Mouse (Mus musculus) embryo, embryonic 10 days (tissue): ENCODE measurements around the gene Rsl1.
"Not testable (repeated sequence)": the region's sequence is repeated elsewhere in the genome, so short reads cannot be mapped to it uniquely, and the experiment has no call there.

Experiments
- DNase-seq: peaks from one replicate; pipeline ENCODE4 v3.0.0-alpha.2; 2015; ENCODE audit warnings: low spot score

Gene Rsl1

DNA sequence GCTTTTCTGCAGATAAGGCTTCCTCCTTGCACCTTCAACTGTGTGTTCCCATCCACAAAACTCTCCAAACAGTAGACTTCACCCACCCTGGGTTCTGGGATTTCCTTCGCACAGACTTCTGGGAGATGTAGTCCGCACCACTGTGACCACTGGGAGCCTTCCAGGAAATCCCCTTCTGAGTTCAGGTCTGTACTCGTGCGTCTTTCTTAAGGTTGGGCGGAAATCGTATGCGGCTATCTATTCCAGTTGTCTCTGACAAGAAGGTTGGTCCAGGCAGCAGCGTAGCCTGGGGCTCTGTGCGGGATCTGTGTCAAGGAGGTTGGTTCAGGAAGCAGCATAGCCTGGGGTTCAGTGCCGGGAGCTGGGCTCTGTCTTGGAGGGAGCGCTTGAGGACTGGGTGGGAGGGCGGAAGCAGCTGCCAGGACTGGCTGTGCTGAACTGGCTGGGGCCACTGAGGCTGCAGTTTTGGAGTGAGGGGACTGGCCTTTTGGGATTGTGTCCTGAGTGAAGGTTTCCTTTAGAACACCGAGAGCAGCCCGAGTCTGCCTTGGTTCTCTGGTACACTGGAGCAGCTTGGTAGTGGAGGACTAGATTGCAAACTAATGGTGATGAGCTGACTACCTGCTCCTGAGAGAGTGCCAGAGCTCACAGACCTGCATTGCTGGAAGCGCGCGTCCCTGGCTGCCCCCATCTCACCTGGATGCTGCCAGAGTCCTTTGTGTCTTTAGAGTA, at the start of gene Rsl1:
Gene Rsl1 (plus strand): TSS at position 192 of the 732 bp plus-strand sequence.
- peak; percentile 67 for DNase-seq

DNA sequence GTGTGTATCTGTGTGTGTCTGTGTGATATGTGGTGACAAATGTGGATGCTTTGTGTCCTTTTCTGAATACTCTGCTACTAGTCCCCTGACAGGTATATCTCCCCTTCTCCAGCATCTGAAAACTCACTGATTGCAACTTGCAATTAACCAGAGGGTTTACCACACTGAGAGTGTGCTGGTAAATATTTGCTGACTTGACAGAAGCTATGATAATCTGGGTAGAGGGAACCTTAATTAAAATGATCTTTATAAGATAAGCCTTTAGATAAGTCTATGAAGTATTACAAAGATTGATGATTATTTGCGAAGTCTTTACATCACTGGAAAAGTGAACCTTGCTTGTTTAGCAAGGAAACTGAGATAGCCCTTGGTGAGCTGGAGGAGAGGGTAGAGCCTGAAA, 48.5 kb upstream of the Rsl1 start:
- DNase-seq, result no peak

DNA sequence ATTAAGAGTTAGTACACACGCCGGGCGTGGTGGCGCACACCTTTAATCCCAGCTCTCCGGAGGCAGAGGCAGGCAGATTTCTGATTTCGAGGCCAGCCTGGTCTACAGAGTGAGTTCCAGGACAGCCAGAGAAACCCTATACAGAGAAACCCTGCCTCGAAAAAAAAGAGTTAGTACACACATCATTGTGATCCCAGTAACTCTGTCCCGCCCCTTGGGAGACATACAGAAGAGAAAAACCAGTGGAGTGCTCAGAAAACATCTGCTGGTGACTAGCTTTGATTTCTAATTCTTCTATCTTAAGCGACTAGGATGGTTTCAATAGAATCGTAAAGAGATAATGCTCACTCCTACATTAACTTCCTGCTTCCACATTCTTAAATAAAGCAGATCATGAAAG, 45.5 kb upstream of the Rsl1 start:
- DNase-seq, result not testable (repeated sequence)

DNA sequence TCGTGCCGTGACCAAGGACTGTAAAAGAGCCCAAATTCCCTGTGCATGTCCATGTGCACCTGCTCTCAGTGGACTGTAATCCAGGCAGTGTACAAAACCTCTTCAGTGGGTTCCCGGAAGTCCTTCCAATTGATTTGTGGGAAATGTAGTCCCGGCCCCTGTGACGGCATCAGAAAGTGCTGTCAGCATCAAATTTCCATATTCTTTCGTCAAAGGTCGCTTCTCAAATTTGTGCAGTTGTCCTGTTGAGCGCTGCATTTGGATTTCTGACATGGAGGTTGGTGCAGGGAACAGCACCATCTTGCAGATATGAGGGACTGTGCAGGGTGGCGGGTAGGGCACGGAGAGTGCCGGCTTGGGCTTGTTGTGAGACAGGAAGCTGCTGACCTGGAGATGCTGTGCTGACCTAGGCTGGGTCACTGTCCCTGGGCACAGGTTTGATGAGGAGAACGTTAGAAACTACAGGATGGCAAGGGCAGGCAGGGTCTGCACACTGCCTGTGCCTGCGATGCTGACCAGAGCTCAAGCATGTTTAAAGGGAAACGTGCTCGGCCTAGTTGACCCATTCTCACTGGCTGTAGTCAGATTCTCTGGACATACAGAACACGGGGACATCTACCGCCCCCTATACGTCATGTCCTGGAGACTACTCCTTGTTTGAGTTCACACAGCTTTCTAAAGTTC, 44.8 kb upstream of the Rsl1 start:
- peak; percentile 86 for DNase-seq

DNA sequence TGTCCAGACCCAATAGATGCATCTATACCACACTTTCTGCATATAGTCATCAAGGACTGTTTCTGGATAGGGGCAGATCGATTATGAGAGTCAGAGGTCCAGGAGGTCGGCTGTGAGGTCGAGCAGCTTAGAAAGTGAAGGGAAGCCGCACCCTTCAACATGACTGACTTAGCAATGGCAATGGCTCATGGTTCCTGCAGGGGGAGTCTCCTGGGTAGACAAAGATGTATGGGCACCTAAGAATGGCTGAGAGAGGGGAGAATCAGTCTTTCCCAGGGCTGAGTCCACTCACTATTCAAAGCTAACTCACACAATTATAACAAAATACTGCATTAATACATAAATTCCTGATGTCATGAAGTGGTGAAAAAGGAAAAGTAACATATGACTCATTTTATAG, 6.9 kb upstream of the Rsl1 start:
- DNase-seq, result not testable (repeated sequence)

DNA sequence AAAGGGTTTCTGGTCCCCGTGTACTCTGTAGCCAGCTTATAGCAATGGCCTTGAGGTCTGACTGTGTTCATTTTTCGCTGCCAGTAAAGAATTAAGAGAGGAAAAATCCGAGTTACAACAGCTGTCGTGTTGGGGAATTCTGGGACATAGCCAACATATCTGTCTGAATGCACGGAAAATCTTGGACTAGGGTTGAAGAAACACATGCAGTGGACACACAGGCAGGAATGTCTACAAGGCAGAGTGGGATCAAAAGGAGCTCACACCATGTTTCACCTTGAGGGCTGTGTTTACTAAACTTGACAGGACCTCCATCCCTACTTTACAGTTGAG, 707 bp downstream of the Rsl1 start:
- DNase-seq, result no peak

DNA sequence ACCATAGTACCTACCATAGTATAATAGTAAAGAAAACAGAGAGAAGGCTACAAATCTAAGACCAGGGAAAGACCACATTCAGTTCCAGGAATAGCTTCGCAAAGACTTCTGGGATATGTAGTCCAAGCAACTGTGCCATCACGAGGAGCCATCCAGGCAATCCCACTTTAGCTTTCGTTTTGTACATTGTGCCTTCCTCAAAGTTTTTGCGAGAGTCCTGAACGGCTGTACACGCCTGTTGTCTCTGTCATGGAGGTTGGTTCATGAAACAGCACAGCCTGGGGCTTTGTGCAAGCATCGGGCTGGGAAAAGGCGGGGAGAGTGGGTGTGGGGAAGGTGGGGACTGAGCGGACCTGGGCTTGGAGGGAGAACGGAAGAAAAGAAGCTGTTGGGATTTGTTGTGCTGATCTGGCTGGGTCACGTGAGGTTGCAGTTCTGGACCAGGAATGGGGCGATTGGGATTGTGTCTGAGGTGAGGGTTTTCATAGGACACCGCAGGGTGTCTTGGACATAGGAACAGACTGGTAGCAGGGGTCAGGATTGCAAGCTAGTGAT, 21.4 kb downstream of the Rsl1 start, which contains the start of gene Zfp455:
Gene Zfp455 (plus strand): TSS at position 167 of the 555 bp plus-strand sequence.
- peak; percentile 79 for DNase-seq

DNA sequence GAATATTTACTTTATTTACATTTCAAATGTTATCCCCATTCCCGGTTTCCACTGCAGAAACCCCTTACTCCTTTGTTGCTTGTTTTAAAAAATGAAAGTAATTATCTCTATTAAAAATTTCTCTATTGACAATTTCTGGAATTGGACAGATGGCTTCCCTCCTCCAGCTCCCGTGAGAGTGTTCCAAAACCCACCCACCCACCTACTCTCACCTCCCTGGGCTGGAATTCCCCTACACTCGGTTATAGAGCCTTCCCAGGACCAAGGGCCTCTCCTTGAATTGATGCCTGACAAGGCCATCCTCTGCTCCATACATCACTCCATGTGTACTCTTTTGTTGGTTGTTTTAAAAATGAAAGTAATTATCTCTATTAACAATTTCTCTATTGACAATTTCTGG, 28.7 kb downstream of the Rsl1 start:
- no peak for DNase-seq

DNA sequence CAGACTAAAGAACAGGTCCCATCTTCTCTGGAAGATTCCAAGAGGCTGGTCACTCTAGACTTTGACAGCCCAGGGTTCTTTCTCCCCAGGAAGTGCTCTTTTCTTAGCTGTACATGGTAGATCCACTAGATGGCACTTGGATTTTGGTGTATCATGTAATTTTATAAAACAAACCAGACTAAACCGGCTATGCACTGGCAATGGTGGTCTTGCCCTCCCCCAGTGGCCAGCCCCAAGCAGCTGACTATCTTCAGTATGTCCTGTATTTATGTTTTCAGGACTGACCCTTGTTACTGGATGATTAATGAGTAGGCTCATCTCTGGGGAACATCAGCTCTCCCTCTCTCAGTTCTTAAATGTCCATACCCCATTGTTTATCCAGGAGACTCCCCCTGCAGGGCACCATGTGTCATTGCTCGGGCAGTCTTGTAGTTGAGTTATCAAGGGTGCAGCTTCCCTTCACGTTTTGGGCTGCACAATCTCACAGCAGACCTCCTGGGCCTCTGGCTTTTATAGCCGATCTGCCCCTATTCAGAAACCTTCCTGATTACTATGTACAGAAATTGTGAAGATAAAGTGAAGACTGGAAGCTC, 41.1 kb downstream of the Rsl1 start:
- no peak for DNase-seq
